Mouse (Mus musculus) cerebellum, postnatal 14 days (tissue): ENCODE data around the gene Sept5.

Source experiments
- DNase-seq, 2 experiments: peaks; one replicate each; pipeline ENCODE4 v3.0.0; 2021; ENCODE audit warnings: mixed read lengths in 2 of 2

Sept5 gene

GRCm38 (mm10) chr16:18629390-18630231 is at the start of gene Sept5:
Gene Sept5, minus strand, starts transcription at chr16:18629954.
- DNase-seq: peak; percentile 87 to 89

DNA sequence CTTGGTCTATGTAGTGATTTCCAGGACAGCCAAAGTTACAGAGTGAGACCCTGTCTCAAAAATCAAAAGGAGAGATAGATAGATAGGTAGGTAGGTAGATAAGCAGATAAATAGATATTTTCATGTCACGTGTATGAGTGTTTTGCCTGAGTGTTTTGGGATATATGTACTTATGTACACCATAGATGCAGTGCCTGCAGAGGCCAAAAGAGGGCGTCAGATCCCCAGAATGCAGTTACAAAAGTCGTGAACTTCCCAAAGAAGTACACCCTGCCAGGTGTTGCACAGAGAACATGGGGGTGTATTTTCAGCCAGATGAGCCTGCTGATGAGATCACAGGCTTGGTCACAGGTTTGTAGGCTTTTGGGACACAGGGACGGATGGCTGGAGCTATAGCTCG is 49.4 kb upstream of the Sept5 start:
- no peak for DNase-seq

GRCm38 (mm10) chr16:18677746-18678679 is 48.3 kb upstream of the Sept5 start:
- peak; percentile 63 to 80 for DNase-seq

- no peak for DNase-seq
Observed at GRCm38 (mm10) chr16:18673005-18673404, 43.3 kb upstream of the Sept5 start.

- no peak for DNase-seq
Observed at GRCm38 (mm10) chr16:18672027-18672426, 42.3 kb upstream of the Sept5 start.

DNA sequence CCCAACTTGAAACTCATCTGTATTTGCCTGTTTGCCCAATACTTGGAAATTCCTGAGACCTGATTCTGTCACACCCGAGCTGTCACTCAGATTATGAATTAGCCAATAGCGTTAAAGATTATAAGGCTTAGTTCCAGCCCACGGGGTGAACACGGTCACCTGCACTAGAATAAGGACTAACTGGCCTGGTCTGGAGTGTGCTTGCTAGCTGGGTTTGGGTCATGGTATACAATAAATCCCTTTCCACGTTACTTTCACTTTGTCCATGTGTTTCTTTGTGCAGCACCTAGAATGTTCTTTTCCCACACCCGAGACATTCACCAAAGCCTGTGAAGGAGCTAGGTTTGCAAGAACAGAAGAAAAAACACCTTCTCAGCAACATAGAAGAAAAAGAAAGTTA is 40.2 kb upstream of the Sept5 start:
- no peak for DNase-seq

GRCm38 (mm10) chr16:18658597-18658996 is 28.8 kb upstream of the Sept5 start:
- no peak for DNase-seq

DNA sequence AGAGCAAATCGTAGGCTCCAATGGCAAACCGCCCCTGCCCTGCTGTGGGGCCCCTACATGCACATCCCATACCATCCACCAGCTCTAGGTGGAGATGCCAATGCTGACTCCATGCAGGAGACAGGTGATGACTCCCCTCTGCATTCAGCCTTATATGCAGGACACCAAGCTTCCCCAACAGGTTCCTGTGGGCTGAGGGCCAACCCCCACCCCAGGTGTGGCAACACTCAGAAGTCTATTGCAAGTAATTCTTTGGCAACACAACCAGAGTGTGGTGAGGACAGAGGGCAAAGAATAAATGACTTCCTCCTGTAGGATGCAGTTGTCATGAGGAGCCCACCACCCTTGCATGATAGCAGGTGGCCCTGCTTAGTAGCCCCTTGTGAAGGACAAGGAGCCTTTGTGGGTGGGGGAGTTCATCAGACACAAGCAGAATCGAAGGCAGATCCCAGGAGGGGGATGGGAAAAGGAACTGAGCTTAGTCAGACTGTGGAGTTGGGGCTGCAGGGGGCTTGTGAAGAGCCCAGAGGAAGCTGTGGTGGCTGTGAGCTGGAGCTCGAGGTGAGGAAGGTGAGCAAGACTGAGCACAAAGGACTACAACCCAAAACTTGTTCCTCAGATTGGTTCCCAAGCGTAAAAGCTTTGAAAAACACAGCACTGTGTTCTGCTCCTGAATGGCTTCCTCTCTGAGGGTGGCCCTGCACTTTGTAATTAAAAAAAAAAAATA is 25.8 kb upstream of the Sept5 start:
- DNase-seq: no peak

DNA sequence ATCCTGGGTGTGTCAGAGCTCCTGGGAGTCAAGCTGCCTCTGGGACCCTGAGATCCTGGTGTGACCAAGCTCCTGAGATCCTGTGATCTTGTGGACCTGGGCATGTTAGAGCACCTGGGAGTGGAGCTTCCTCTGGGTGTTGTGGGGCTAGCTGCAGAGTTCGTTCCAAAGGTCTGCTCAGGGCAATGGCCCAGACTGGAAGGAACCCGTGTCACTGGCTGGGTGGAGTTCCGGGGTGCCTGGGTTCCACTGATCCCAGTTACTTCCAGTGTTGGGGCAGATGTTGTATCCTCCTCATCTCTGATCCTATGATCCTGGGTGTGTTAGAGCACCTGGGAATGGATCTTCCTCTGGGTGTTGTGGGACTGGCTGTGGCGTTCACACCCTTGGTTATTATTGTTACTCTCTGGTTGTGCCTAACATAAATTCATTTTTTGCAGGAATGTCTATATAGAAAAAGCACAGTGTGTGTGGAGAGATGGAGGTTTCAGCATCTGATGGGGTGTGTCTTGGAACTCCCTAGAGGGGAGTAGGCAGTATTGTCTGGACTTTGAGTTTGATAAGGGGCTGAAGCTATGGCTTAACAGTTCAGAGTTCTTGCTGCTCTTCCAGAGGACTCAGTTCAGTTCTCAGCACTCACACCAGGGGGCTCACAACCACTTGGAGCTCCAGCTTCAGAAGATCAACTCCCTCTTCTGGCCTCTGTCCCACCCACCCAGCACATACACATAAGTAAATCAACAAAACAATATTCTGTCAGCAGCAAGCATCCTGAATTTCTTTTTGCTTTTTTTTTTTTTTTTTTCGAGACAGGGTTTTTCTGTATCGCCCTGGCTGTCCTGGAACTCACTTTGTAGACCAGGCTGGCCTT is 23.8 kb upstream of the Sept5 start:
- no peak for DNase-seq

- no peak for DNase-seq
Observed at GRCm38 (mm10) chr16:18649126-18649525, 19.4 kb upstream of the Sept5 start.

DNA sequence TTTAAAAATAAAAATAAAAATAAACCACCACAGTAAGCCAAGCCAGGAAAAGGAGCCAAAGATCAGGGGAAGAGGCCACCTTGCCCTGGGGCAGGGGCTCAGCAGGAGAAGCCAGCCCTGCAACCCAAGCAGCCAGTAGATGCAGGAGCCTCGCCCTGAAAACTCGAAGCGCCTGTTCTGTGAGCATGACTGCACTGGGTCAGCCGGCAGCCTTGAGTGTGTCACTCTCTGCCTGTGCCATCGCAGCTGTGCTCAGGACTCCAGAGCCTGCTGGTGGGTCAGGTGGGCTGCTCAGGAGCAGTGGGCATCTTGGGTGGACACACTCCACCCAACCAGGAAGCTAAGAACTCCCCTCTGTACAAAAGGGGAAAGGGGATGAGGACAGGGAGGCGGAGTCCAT is 15.6 kb upstream of the Sept5 start:
- no peak for DNase-seq

DNA sequence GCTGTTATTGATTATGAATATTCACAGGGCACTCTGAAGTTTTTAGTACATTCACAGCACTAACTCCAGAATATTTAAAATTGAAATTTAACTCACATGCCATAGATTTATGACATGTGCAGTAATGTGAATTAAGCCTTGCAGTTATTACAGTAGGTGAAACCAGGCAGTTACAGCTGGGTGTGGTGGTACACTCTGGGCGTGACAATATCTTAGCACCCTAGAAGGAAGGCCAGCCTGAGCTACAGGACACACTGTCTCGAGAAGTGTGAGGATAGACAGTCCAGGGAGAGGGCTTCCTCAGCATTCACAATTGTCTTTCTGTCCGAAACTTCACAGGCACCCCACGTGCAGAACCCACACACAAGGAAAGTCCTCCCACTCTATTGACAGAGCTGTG is 14.7 kb upstream of the Sept5 start:
- no peak for DNase-seq

DNA sequence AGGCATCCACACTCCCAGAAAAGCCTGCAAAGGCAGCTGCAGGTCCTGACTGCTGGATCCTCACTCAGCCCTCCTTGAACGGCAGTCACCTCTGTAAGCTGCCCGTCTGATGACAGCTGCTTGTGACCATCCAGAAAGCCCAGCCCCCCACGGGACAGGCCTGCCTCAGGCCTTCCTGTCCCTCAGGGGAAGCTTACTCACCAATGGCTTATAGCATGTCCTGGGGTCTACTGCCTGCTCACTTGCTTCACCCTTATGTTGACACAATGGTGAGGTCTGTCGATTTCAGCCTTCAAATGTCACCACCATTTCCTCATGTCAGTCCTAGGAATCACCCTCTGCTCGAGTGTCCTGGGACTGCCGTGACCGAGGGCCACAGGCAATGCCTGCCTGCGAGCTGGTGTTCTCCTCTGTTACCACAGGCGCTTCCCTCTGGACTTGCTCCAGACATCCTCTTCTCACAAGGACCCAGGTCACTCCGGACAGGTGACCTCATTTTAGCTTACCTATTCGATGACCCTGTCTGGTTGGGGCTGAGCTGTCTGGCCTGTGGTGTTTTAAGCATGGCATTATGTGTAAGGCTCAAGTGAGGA is 13.7 kb upstream of the Sept5 start:
- no peak for DNase-seq

DNA sequence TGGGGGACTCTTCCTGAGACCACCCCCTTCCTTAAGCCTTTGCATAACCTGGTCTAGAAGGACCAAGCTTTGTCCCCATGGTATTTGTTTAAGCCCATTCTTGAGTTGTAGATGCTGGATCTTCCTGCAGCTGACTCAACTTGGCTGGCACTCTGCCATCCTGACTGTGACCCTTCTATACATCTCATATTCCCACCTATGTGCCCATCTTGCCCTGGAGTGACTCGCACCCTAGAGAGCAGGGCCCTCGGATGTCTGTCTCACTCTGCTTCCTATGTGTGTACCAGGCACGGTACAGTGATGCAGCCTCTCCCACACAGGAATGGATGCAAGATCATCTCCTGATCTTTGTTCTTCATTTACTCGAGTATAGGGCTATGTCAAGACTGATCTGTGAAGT is 13.1 kb upstream of the Sept5 start:
- no peak for DNase-seq

DNA sequence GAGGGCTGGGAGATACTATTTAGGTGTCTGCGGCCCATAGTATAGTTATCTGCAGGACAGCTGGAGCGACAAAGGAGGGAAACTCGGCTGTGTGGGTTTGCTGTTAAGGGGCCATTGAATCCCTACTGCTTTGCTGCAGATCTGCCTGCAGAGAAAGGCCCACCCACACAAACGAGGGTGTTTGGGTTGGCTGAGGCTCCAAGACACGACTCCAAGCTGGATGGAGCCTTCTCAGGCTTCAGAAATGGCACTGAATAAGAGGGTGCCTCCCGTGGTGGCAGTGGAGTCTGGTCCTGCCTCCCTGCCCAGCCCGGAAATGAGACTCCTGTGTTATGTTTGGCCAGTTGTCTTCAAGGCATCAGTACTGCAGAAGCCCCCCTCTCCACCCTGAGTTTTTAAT is 12.5 kb upstream of the Sept5 start:
- no peak for DNase-seq

- DNase-seq: no peak
Observed at GRCm38 (mm10) chr16:18639382-18639929, 9.7 kb upstream of the Sept5 start.

- DNase-seq: no peak
Observed at GRCm38 (mm10) chr16:18638396-18638795, 8.6 kb upstream of the Sept5 start.

DNA sequence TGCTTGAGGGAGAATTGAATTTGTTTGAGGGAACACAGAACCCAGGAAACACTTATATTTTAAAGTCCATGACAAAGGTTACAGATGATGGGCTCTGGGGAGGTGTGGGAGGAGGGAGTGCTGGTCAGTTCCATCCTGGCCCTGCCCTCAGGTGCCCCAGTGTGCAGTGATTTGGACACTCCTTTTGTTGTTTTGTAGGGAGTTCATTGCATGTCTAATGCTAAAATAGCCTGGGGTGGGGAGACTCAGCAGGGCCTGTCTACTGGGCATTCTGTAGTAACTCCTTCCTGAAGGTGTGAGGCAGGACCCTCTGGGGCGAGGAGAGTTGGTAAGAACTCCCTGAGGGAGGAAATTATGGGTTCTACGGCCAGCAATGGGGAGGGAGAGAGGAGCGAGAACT is 7.0 kb upstream of the Sept5 start:
- no peak for DNase-seq

DNA sequence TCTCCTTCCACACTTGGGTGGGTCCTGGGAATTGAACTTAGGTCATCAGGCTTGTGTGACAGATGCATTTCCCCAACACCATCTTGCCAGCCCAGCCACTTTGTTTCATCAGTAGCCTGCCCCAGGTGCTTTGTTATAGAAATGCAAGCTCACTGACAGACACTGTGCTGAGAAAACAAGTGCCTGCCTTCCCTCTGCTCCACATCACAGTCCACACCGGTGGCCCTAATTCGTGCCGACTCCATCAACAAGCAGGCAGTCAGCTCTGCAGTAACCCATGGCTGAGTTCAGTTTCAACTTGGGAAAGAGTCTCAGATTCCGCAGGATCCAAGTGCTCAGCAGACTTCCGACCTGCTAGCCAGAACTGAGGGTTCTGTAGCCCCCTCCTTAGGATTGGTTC is 6.6 kb upstream of the Sept5 start:
- DNase-seq: no peak

- DNase-seq: no peak
Observed at GRCm38 (mm10) chr16:18633333-18633732, 3.6 kb upstream of the Sept5 start.

GRCm38 (mm10) chr16:18632816-18633215 is 3.1 kb upstream of the Sept5 start:
- no peak for DNase-seq
